Mouse (Mus musculus) brain, adult 2 months (tissue): ENCODE data around the gene Fkbpl.

Source experiments
- DNase-seq: peaks from one replicate; pipeline ENCODE4 v3.0.0; 2011; ENCODE audit warnings: low read depth, low spot score

Gene Fkbpl

GRCm38 (mm10) chr17:34648141-34648890 is 3.8 kb downstream of the Fkbpl start:
- DNase-seq = no peak

DNA sequence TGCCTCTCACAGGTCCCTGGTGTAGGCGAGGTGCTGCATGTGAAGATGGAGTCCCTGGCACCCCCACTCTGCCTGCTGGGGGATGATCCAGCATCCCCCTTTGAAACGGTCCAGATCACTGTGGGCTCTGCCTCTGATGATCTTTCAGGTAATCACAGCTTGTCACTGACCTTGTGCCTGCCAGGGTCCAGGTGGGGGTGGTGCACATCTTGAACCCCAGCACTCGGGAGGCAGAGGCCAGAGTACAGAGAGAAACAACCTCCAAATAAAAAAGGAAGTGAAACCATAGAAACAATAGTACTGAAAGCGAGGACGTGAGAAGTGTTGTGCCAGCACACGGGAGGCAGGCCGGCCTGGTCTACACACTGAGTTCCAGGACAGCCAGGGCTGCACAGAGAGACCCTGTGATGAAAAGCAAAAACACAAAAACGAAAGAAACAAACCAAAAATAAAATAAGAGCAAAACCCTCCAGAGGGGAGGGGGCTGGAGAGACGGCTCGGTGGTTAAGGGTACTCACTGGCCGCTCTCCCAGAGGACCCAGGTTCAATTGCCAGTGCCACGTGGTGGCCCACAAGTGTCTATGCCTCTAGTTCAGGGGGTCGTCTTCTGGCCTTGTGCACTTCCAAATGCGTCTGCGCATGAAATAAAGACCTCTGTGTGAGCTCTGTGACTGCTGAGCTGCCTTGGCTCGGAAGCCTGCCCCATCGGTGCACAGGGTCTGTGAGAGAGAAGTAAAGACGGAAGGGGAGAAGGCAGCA is 4.7 kb downstream of the Fkbpl start:
- DNase-seq = no peak

DNA sequence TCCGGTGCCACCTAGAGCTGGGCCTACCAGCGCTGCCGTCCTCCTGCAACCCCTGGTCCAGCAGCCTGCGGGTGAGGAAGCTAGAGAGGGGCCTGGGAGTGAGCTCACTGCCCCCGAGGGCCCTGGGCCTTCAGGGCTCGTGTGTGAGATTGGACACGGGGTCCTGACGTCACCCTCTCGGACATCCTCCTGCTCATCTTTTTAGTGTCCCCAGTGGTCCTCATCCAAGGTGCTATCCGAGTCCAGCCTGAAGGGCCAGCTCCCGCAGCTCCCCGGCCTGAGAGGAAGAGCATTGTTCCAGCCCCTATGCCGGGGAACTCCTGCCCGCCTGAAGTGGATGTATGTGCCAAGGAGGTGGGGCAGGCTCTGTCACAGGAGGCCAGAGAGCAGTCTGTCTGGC is 6.2 kb downstream of the Fkbpl start:
- DNase-seq = no peak

GRCm38 (mm10) chr17:34651507-34652221 is 7.1 kb downstream of the Fkbpl start:
- DNase-seq = peak; percentile 54

DNA sequence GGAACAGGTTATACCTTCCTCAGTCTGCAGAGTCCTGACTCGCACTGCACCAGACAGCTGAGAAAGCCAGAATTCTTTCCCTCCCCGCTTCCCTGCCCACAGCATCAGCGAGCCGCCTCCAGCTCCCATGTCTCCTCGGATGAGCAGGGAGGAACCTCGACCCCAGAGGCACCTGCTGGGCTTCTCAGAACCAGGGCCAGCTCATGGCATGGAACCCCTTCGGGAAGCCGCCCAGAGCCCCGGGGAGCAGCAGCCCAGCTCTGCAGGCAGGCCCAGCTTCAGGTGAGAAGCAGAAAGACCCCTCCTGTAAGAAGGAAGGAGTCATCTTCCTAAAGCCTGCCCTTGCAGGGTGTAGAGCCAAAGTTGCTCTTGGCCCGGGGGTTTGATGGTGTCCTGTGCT is 8.0 kb downstream of the Fkbpl start:
- peak; percentile 22 for DNase-seq

DNA sequence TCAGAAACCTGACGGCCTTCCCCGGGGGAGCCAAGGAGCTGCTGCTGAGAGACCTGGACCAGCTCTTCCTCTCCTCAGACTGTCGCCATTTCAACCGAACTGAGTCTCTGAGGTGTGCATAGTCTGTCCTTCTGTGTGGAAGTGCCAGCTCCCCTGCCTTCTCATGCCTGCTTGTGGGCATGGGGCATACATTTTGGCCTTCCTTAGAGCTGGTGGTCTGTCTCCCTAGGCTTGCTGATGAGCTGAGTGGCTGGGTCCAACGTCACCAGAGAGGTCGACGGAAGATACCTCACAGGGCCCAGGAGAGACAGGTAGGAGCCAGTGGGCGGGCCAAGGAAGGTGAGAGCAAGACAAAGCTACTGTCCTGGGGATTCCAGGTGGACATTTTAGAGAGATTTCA is 8.4 kb downstream of the Fkbpl start:
- DNase-seq = no peak

DNA sequence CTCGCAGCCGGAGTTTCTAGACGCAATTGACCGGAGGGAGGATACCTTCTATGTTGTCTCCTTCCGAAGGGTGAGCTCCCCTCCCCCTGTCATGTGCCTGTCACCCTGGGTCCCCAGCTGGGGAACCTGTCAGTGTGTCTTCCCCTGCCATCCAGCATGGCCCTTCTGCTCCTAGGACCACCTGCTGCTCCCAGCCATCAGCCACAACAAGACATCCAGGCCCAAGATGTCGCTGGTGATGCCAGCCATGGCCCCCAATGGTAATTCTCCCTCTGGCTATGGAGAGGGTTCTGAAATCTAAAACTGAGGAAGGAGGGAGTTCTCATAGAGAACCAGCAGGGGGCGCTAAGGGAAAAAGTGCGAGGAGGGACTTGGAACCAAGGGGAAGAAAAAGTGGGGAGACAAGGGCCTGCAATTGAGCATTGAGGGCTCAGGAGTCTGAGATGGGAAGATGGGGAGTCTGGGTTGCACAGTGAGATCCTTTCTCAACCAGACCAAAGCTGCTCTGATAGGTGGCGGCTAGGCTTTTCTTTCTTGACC is 9.3 kb downstream of the Fkbpl start:
- peak; percentile 74 for DNase-seq

DNA sequence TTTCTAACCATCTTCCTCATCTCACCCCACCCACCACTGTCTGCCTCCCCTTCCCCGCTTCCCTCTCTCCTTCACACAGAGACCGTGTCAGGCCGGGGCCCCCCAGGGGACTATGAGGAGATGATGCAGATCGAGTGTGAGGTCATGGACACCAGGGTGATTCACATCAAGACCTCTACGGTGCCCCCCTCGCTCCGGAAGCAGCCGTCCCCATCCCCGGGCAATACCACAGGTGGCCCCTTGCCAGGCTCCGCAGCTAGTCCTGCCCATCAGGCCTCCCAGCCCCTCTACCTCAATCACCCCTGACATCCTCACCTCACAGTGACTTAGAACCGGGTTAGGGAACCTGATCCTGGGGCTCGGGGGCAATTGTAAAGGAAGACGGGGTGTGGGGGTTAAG is 9.8 kb downstream of the Fkbpl start:
- peak; percentile 2 for DNase-seq

DNA sequence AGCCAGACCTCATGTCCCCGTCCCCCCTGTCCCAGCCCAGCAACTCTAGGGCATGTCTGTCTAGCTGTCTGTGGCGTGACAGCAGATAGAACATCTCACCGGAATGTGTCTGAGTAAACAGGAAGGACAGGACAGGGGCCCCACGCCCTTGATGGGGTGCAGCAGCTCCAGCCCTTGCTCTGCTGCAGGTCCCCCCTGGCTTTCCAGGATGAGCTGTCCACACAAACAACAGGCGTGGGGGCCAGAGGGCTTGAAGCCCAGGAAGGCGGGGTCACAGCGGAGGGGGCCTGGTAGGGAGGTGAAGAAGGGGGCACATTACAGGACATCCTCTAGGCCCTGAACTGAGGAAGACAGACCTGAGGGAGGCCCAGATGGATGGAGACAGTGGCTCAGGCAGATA is 10.6 kb downstream of the Fkbpl start:
- DNase-seq = no peak

GRCm38 (mm10) chr17:34655581-34655991 is 11.0 kb downstream of the Fkbpl start:
- peak; percentile 57 for DNase-seq

DNA sequence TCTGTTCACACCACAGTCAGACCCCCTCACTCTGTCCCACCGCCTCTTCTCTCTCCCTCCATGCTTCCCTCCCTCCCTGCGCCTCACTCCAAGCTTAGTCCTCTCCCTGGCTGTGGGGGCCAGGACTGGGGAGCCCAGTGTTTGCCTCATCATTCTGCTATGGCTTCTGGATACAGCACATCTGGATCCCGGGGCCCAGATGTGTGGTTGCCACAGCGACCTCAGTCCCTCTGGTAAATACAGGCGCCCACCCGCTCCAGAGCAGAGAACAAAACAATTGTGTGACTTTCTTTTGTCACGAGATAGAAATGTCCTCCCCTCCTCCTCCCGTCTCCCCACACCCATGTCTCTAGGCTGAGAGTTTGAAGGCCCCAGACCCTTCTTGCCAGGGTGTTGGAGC is 12.1 kb downstream of the Fkbpl start:
- DNase-seq = no peak

- no peak for DNase-seq
Observed at GRCm38 (mm10) chr17:34657271-34657670, 12.7 kb downstream of the Fkbpl start.

- no peak for DNase-seq
Observed at GRCm38 (mm10) chr17:34658145-34658544, 13.6 kb downstream of the Fkbpl start.

- DNase-seq = no peak
Observed at GRCm38 (mm10) chr17:34658591-34658990, 14.0 kb downstream of the Fkbpl start.

DNA sequence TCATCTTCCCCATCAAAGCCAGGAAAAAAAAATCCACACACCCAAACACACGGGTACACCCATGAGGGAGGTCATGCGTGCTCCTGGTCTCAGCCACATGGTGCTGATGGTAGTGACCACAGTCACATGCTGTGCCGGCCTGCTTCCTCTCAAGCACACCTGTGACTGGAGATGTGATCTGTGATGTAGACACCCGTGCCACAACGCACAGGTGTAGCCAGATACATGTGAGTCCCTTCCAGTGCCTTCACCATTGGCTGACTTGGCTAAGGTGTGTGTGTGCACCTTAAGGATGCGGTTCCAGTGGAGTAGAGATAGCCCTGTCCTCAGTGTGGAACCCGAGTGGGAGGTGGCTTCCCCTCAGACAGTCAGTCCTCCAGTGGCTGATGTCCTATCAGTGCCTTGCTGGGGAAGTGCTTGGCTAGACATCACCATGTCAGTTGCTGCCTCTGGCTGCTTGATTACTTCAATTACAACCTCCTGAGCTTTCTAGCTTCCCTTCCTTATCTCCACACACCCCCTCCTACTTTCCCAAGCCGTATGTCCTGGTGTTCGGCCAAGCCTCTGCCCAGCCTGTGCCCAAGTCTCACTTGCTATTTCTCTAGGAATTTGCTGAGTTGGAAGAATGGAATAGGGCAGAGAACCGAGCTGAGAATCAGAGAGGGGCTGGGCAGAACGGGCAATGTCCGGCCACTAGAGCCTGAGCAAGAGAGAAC is 14.8 kb downstream of the Fkbpl start:
- no peak for DNase-seq

- DNase-seq = no peak
Observed at GRCm38 (mm10) chr17:34659897-34660214, 15.3 kb downstream of the Fkbpl start.

DNA sequence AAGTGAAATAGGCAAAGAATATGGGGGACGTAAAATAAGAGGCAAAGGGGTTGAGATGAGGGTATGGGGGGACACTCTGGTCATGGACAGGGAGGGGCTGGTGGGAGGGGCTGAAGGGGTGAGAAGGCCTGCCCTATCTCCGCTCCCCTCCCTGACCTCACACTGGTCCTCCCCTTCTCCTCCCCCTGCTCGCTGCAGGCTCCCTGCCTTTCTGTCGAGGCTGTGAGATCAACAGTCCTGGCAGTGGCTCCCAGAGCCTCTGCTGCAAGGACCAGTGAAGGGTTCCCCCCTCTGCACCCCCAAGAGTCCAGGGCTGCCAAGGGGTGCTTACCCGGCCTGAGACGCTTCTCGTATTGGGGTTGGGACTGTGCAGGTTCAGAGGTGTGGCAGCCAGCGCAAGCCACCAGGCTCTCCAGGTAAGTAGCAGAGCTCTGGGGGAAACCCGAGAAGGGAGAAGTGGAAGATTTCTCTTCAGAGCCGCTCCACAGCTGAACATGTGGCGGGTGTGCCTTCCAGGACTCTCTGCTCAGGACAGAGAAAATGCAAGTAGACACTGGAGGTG is 15.8 kb downstream of the Fkbpl start:
- DNase-seq = no peak

DNA sequence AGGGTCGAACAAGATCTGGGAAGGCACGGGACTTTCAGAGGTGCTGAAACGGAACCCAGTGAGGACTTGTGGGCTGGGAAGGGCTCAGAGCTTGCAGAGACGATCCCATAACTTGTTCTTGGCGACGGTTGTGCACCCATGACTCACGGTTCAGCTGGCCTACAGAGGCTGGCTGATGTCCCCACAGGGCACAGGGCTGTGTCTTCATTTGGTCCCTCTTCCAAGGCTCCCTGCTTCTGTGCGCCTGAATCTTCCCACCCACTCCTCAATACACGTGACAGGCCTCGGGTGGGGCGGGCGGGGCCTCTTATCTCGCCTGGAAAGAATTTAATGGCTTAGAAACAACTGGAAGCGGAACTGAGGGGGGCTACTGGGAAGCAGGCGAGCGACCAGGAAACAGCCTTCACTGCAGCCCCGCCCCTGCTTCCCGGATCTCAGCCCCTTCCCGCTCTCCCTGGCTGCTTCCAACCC is 16.6 kb downstream of the Fkbpl start:
- no peak for DNase-seq

- no peak for DNase-seq
Observed at GRCm38 (mm10) chr17:34662468-34662867, 17.9 kb downstream of the Fkbpl start.

DNA sequence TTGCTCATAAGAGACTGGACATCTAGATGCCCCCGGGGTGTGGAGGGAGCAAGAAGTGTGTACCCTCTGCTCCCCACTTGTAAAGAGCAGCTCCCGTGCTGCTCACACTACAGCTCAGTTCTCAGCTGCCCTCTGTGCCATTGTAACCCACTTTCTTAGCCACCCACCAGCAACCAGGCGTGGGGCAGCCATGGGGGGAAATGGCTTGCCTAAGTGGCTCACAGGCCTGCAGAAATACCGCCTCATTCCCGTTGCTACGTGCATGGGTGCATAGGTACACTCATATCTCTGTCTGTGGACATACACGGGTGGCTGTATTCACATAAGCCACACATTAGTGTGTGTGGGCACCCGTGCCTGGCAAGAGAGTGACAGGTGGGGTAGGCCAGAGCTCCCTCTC is 18.4 kb downstream of the Fkbpl start:
- no peak for DNase-seq

DNA sequence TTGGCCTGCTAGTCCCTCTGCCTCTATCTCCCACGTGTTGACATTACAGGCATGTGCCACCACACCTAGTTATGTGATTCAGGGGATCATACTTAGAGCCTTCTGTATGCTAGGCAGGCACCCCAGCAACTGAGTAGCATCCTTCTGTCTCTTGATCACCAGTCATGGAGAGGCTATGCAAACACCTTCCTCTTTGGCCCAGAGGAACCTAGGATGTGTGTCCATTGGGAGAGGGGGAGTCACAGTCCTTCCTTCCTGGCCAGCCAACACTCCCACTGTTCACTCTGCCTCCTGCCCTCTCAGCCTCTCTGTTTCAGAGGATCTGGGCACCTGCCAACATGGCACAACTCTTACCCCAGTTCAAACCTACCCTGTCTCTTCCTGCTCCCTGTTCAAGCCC is 19.0 kb downstream of the Fkbpl start:
- no peak for DNase-seq
